Mouse (Mus musculus) kidney, postnatal 36 days (tissue): ENCODE measurements at regions not wholly inside any gene's neighbourhood (a gene's known extent, or its start where the extent isn't known, plus 50 kb on each side); places are given as distances from the start of the nearest gene placed in this dataset.

Experiments used
- DNase-seq, 2 experiments: peaks; one replicate each; pipeline ENCODE4 v3.0.0; 2021 to 2022; ENCODE audit warnings: mixed read lengths in 2 of 2

DNA sequence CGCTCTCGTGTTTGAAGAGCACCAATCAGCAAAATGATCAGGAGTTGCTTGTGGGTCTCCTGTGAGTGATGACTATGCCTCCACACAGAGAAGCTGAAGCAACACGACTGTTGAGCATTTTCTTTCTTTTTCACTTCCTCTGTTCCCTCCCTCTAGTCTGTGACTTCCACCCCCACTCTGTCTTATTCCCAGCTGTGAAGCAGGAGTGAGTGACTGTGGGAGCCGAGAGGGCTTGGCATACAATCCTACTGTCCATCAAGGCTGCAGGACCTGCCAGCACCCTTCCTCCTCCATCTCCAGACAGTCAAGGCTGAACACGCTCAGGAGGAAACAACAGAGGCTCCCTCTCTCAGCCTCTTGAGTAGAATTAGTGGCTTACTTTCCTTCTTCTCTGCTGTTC is 401.3 kb downstream of the Plcl1 start:
- no peak for DNase-seq

DNA sequence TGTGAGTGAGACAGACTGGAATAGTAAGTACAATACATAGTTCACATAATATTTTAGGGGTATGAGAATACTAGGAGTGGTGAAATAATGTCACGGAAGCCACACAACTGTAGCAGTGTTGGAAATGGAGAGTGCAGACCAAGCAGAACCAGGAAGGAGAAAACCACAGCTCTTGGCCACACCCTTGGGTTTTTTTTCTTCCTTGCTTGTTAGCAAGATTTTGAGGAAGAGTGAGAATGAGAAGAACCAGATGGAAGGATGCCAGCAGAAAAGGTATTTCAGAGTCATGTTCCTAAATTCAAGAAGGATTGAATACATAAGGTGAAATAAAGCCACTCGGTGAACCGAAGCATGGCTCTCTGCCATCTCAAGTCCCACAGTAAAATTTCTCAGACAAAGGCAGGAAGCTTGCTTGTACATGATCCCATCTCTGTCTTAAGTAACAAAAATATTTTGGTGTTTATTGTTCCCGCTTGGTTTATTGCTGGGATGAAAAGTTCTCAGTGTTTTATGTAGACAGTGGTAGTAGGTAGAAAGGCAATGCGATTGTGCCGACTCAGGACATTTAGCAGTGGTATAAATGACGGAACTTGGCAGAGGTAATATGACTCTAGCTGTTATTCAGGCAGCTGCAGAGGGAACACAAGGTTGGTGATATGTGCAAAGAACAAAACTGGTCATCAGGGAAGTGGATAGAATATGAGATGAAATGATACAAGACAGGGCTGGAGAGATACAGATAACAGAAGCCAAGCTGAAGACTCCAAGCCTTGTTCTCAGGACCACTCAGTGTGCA is 403.2 kb downstream of the Plcl1 start:
- no peak for DNase-seq

- no peak for DNase-seq
These were observed 406.8 kb downstream of the Plcl1 start for GRCm38 (mm10) chr1:55812486-55812885.

GRCm38 (mm10) chr1:55820866-55821500 is 415.3 kb downstream of the Plcl1 start:
- no peak for DNase-seq

GRCm38 (mm10) chr1:55822599-55822998 is 416.9 kb downstream of the Plcl1 start:
- no peak for DNase-seq

GRCm38 (mm10) chr1:55827191-55827590 is 421.5 kb downstream of the Plcl1 start:
- no peak for DNase-seq

DNA sequence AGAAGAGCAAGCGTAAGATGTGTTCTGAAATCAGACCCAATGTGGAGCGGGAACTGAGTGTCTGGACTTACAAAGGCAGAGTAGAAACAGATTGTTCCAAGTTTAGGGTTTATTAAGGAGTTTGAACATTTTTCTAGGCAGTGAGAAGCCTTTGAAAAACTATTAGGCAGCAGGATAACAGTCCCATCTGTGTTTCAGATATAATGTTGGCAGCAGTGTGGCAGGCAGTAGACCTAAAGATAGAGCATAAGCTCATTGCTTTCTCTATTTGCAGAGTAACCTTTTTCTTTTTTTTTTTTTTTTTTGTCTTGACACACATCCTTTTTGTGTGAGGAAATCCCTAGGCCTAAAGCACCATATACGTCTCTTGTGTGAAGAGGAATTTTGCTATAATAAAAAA is 429.6 kb downstream of the Plcl1 start:
- no peak for DNase-seq

GRCm38 (mm10) chr1:55836750-55837149 is 431.0 kb downstream of the Plcl1 start:
- DNase-seq: no peak

DNA sequence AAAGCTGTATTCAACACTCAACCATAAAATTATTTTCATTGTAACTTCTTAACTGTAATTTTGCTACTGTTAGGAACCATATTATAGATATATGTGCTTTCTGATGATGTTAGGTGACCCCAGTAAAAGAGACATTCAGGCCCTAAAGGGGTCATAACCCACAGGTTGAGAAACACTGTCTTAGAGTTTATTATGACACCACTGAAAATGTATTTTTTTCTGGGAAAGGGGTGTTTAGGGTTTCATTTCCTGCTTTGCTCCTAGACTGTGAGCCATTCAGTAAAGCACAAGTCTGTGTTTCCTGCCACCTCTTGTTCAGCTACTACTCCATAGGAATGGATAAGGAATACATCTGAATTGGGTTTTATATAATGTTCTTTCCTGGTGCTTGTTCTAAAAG is 431.6 kb downstream of the Plcl1 start:
- DNase-seq: no peak

DNA sequence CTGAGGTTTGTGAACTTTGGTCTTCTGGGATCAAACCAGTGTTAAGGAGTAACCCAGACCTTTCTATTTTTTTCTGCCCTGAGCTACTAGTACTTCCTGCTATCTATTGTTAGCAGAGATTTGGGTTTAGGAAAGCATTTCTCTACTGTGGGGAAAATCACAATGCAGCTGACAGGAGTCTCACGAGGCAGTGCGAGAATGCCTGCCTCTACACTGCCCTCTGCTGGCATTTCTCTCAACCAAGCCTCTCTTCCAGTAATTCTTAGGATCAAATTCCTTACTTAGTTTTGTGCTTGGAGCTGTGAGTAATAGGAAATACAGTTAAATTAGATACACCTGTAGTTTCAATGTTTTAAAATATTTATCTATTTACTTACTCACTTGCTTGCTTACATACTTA is 432.4 kb downstream of the Plcl1 start:
- peak; percentile 60 to 85 for DNase-seq

- DNase-seq: peak in 1 of 2 experiments; percentile 17
These were observed 443.1 kb downstream of the Plcl1 start for GRCm38 (mm10) chr1:55848806-55849205.

DNA sequence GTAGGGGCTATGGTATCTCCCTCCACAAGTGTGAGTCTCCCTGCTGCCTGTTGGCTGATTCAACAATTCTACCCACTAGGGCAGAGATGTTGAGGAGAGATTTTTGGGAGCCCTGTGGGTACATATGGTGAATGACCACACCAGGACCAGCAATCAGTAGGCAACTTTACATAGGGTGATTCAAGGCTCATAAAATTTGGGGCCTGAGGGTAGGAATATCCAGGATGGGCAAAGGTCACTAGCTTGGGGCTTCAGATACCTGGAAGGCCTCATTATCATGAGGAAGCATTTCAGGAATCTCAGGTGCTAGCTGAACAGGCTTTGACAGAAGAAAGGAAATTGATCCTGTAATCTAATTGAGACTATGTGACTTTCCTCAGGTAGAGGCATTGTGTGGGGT is 446.6 kb downstream of the Plcl1 start:
- no peak for DNase-seq

- DNase-seq: no peak
These were observed 453.4 kb downstream of the Plcl1 start for GRCm38 (mm10) chr1:55859113-55859512.

- no peak for DNase-seq
These were observed 457.4 kb downstream of the Plcl1 start for GRCm38 (mm10) chr1:55863113-55863512.

GRCm38 (mm10) chr1:55865274-55865673 is 459.6 kb downstream of the Plcl1 start:
- no peak for DNase-seq

DNA sequence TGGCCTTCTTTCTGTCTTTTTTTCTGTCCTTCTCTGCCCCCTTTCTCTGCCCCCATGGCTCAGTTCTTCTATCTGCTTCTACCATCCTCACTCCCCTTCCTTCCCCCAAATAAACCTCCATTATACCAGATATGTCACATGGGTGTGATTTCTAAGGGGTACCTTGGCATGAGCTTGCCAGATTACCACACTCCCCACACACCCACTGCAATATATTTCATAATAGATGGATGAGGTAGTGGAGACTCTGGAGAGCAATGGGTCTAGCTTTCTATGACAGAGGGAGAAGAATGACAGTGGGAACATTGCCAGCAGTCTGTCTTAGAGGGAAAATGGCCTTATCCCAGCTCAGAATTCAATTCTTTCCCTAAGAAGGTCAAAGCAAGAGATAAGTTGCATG is 461.0 kb downstream of the Plcl1 start:
- no peak for DNase-seq

GRCm38 (mm10) chr1:55873583-55873982 is 467.9 kb downstream of the Plcl1 start:
- DNase-seq: no peak

GRCm38 (mm10) chr1:55874143-55874867 is 468.6 kb downstream of the Plcl1 start:
- peak; percentile 69 to 83 for DNase-seq

- DNase-seq: peak; percentile 6 to 13
These were observed 469.1 kb downstream of the Plcl1 start for GRCm38 (mm10) chr1:55874868-55875144.

DNA sequence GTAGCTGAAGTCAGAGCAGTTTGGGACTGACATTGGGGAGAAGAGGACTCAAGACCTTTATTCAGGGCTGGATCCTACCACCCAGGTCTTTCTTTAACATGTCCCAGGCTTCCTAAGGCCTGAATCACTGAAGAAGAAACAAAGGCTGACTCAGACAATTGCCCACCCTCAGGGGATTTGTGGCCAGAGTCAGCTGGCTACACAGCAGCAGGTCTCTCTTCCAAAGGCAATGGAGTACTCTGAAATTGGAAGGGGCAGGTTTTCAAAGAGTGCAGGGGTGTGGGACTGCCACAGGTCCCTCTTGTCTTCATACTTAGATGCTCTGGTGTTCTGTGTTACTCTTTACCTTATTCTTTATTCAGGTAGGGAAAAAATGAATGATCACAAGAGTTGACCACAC is 478.9 kb downstream of the Plcl1 start:
- no peak for DNase-seq

DNA sequence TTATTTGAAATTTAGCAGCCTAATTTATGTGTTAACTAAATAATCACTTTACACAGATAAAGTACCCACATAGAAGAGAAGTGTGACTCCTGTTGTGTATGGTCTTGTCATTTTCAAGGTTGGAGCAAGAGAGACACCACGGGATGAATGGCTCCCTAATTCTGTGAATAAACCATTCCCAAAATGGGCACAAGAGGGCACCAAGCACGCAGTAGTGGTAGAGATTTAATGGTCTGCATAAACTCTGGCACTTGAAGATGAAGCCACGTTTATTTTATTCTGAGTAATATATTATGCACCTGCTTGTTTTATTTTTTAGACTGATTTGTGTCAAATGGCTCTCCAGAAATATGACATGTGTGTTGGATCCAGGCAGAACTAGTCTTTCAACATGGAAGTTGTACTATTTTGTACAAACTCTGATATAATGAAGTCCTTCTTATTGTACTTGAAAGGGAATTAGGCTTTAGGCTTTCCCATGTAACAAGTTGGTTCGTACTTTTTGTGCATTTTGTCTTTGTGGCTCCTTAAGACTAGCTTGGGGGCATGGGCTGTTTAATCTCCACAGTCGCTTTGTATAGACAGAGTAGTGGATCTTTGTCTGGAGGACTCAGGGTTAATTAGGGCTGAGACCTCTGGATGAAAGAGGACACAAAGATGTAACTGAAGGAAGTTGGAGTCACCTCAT is 480.8 kb downstream of the Plcl1 start:
- peak; percentile 31 to 75 for DNase-seq

DNA sequence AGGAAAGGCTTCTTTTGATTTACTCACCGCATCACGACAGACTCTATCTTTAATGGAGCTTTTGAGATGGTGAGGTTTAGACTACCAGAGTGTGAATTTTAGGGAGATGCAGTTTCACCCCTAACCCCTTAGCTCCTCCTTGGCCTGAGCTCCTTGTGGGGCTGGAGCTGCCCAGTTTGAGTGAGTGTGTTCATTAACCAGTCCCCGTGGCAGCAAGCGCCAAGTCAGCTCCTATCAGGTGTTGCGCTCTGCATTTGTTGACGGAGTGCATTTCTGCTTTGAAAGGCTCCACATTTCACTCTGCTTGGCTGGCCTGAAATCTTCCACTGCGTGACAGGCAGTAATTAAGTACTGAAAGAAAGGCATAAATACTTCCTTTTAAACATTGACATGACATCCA is 481.7 kb downstream of the Plcl1 start:
- DNase-seq: peak; percentile 51 to 63

DNA sequence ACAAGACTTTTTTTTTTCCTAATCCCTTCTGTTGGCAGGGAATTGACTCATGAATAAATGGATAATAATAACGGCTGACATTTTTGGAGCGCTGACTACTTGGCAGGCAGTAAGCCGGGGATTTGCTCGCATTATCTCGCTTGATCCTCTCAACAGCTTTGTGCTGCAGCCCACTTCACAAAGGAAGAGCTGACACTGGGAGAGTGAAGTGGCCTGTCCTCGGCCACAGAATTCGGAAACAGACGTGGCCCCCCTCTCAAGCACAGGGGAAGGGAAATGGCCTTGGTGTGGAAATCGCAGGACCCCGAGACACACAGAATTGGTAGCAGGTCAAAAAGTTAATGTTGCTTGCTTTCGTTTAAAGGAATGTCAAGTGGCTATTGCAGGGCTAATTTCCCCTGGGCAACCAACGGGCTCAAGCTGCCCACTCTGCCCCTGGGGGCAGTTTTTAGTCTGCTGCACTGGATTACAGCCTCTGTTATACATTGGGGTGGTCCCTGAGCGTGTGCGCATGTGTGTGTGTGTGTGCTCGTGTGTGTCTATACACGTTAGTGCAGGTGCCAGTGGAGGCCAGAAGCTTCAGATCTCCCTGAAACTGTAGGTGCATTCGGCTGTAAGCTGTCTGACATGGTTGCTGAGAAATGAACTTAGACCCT is 483.1 kb downstream of the Plcl1 start:
- no peak for DNase-seq
